In genomic region chr2:152490038-152490437, GRCm38 (mm10) we compare ENCODE assay signal across 39 mouse cellular contexts. TPM values are rescaled to one million over a fixed set of nuclear protein-coding genes. Genes with fewer than 3 reads are reported as not detected.
"Had no signal": no experiment of that assay in that cellular context is flagged by ENCODE, and none has a peak within 500 bp of the region (broad histone marks: within the 10 kb centered on the region; RNA-seq: fewer than 3 reads in every experiment).

Gene Defb22, minus strand, starts transcription at chr2:152490138.

- H3K4me2 ChIP-seq: embryonic facial prominence, embryonic 12.5 days; embryonic facial prominence, embryonic 13.5 days; embryonic facial prominence, embryonic 15.5 days; forebrain, embryonic 12.5 days; forebrain, embryonic 13.5 days; forebrain, embryonic 15.5 days had no signal

- DNase-seq: cerebellum, adult 8-10 months; cerebellum, adult 9-10 months; cerebellum, adult 9-11 months; cerebellum, postnatal 10 days; cerebellum, postnatal 14 days; cerebellum, postnatal 25 days; cerebellum, postnatal 36 days; embryo, embryonic 11 days; forebrain, postnatal 0 days; gastrocnemius, adult 2 months; gastrocnemius, postnatal 10 days; gastrocnemius, postnatal 14 days; gastrocnemius, postnatal 36 days; heart, adult 11 months; heart, adult 18-20 months; heart, adult 2 months had no signal

- H3K27me3 ChIP-seq: embryonic facial prominence, embryonic 12.5 days; embryonic facial prominence, embryonic 13.5 days; embryonic facial prominence, embryonic 15.5 days; forebrain, embryonic 12.5 days; forebrain, embryonic 13.5 days; forebrain, embryonic 15.5 days had no signal

- H3K36me3 ChIP-seq: embryonic facial prominence, embryonic 10.5 days; embryonic facial prominence, embryonic 12.5 days; embryonic facial prominence, embryonic 13.5 days; embryonic facial prominence, embryonic 15.5 days; forebrain, embryonic 10.5 days; forebrain, embryonic 12.5 days; forebrain, embryonic 15.5 days; heart, embryonic 10.5 days had no signal

- H3K9ac ChIP-seq: embryonic facial prominence, embryonic 12.5 days; embryonic facial prominence, embryonic 13.5 days; embryonic facial prominence, embryonic 15.5 days; forebrain, embryonic 12.5 days; forebrain, embryonic 13.5 days; forebrain, embryonic 15.5 days; forebrain, postnatal 0 days had no signal

- H3K9me3 ChIP-seq: embryonic facial prominence, embryonic 10.5 days; embryonic facial prominence, embryonic 12.5 days; embryonic facial prominence, embryonic 13.5 days; embryonic facial prominence, embryonic 15.5 days; forebrain, embryonic 12.5 days; forebrain, embryonic 13.5 days; forebrain, embryonic 15.5 days; heart, embryonic 10.5 days had no signal

- H3K27ac ChIP-seq: embryonic facial prominence, embryonic 10.5 days; embryonic facial prominence, embryonic 12.5 days; embryonic facial prominence, embryonic 13.5 days; embryonic facial prominence, embryonic 15.5 days; forebrain, embryonic 10.5 days; forebrain, embryonic 12.5 days; forebrain, embryonic 13.5 days; forebrain, embryonic 15.5 days; gastrocnemius, adult 2 months; heart, adult 2 months; heart, embryonic 10.5 days had no signal

- ATAC-seq: forebrain, embryonic 13.5 days; forebrain, embryonic 14.5 days; forebrain, embryonic 15.5 days; forebrain, embryonic 16.5 days; forebrain, postnatal 0 days had no signal

- H3K4me1 ChIP-seq: embryonic facial prominence, embryonic 10.5 days; embryonic facial prominence, embryonic 12.5 days; embryonic facial prominence, embryonic 13.5 days; embryonic facial prominence, embryonic 15.5 days; forebrain, embryonic 10.5 days; forebrain, embryonic 12.5 days; forebrain, embryonic 13.5 days; forebrain, embryonic 15.5 days; heart, embryonic 10.5 days had no signal

- H3K4me3 ChIP-seq: embryonic facial prominence, embryonic 10.5 days; embryonic facial prominence, embryonic 12.5 days; embryonic facial prominence, embryonic 13.5 days; embryonic facial prominence, embryonic 15.5 days; erythroblast, embryonic 14.5 days; forebrain, embryonic 10.5 days; forebrain, embryonic 12.5 days; forebrain, embryonic 13.5 days; forebrain, embryonic 15.5 days; gastrocnemius, adult 2 months; heart, adult 2 months; heart, embryonic 10.5 days had no signal

RNA-seq across cellular contexts. Expression of gene Defb22, which starts in this region (rescaled TPM):
- total RNA-seq: common myeloid progenitor, adult 5-6 weeks; forebrain, postnatal 0 days; gastrocnemius, adult 18-20 months; gastrocnemius, adult 2 months; gastrocnemius, adult 8-10 months; gastrocnemius, postnatal 10 days; gastrocnemius, postnatal 14 days; gastrocnemius, postnatal 36 days; gastrocnemius, postnatal 4 days; granulocyte monocyte progenitor cell, adult 5-6 weeks; heart, adult 18-20 months; heart, adult 2 months; heart, adult 8-10 months had no signal
- polyA plus RNA-seq: cortical plate, adult 2 months; embryonic facial prominence, embryonic 10.5 days; embryonic facial prominence, embryonic 11.5 days; embryonic facial prominence, embryonic 12.5 days; embryonic facial prominence, embryonic 13.5 days; embryonic facial prominence, embryonic 14.5 days; embryonic facial prominence, embryonic 15.5 days; erythroblast, embryonic 14.5 days; forebrain, embryonic 10.5 days; forebrain, embryonic 11.5 days; forebrain, embryonic 12.5 days; forebrain, embryonic 13.5 days; forebrain, embryonic 14.5 days; forebrain, embryonic 15.5 days; forebrain, embryonic 16.5 days; forebrain, postnatal 0 days; frontal cortex, adult 2 months; heart, adult 2 months; heart, embryonic 10.5 days had no signal
